Mouse (Mus musculus) erythroid progenitor cell, adult 5-6 weeks (primary cell): ENCODE results near the gene Slc22a8. TPM values are rescaled to one million over a fixed set of nuclear protein-coding genes. Genes with fewer than 3 reads are reported as not detected.

Experiments
- ATAC-seq: replicated peaks from 2 replicates; pipeline ENCODE4 v1.8.0; 2016; ENCODE audit warnings: moderate number of reproducible peaks, mild to moderate bottlenecking, moderate TSS enrichment, inconsistent platforms; ENCODE audit not compliant: poor library complexity, low FRiP score, severe bottlenecking
- total RNA-seq, 2 experiments: library from RNA; stranded (forward) in 1 of 2; stranded (reverse) in 1 of 2; fragments of 150-400 nt in 1 of 2; fragments of 186-747, 209-891 nt in 1 of 2; gene quantifications; 2 replicates each; pipeline versions ENCODE4 v1.2.3 to v1.2.4; 2015 to 2017; ENCODE audit warnings: low replicate concordance in 2 of 2

Slc22a8 gene
- total RNA-seq, 2 experiments from 2014 or later, result not detected

DNA sequence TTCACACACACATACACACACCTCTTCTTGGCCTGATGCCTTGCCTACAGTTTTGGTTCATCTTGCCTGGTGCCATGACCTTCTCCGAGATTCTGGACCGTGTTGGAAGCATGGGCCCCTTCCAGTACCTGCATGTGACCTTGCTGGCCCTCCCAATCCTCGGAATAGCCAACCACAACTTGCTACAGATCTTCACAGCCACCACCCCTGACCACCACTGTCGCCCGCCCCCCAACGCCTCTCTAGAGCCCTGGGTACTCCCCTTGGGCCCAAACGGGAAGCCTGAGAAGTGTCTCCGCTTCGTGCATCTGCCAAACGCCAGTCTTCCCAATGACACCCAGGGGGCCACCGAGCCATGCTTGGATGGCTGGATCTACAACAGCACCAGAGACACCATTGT lies 2.8 kb downstream of the Slc22a8 start:
- no peak for ATAC-seq

DNA sequence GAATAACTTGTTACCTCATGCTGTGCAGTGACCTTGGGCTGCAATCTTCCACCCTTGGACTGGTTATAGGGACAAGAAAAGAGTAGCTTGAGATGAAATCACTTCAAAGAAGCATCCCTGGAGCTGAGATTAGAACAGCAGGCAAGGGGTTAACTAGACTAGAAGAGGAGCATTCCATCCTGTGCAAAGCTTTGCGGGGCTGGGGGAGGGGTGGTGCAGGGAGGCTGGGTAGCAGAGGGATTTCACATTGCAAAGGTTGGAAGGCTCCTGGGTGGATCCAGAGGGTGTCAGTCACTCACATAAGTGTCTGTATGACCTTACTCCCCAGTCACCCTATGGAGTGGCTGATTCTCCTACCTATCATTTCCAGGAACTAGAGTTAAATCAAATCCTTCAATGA lies 3.5 kb downstream of the Slc22a8 start:
- ATAC-seq, result no peak

DNA sequence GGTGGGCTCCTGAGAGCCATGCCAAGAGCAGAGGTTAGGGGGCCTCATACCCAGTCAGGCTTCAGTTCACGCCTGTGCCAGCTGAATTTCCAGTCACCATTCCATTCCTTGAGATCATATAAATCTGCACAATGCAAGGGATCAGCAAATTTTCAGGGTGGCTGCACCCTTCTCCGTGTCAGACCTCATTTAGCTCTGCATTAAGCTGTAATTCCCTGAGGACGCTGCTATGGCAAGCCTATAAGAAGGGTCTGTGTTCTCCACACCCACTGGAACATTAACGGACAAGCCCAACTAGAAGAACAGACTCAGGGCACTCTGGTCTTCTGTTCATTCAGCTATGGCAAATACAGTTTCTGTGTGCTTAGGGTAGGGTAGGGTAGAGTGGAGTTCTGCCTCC lies 6.2 kb downstream of the Slc22a8 start:
- ATAC-seq, result no peak

DNA sequence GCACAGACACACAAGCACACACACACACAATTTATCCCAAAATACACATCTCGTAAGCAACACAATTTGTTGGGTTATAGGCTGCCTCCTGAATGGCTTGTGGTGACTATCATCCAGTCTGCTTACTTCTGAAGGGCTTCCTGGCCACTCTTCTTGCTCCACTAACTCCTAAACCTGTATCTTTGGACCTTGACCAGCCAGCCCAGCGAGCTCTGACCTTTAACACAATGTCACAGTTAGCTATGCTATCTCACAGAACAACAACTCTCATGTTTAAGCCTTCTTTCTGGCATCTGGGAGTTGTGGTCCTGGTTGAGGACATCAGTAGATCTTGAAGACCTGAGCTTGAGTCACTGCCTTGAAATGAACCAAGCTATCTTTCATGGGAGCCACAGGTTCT lies 8.2 kb downstream of the Slc22a8 start:
- ATAC-seq, result no peak

DNA sequence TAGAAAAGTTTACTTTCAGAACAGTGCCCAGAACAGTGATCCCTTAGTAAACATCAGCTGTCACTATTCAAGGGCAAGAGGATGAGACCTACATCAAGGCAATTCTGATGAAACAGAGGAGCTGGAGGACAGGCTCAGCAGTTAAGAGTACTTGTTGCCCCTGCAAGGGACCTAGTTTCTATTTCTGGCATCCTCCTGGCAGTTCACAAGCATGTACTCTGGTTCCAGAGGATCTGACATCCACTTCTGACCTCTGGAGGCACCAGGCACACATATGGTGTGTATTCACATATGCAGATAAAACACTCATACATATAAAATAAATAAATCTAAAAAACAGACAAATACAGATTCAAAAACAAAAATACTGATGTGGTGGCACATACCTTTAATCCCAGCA lies 10.9 kb downstream of the Slc22a8 start:
- no peak for ATAC-seq

DNA sequence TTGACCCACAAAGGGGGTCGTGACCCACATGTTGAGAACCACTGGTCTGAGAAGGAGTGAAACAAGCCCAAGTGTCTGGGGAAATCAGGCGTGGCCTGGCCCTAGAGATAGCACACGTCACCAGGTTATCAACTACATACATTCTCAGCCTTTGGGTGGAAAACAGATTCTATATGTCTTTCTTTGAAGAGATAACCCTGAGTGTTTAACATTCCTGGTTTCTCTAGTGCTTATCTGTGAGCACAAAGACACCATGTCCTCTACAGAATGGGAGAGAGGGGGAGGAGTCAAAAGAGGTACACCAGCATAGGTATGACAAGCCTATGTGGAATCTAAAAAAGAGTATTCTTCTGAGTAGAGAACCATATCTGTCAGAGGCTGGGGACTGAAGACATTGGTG lies 11.9 kb downstream of the Slc22a8 start:
- ATAC-seq, result peak; percentile 68

DNA sequence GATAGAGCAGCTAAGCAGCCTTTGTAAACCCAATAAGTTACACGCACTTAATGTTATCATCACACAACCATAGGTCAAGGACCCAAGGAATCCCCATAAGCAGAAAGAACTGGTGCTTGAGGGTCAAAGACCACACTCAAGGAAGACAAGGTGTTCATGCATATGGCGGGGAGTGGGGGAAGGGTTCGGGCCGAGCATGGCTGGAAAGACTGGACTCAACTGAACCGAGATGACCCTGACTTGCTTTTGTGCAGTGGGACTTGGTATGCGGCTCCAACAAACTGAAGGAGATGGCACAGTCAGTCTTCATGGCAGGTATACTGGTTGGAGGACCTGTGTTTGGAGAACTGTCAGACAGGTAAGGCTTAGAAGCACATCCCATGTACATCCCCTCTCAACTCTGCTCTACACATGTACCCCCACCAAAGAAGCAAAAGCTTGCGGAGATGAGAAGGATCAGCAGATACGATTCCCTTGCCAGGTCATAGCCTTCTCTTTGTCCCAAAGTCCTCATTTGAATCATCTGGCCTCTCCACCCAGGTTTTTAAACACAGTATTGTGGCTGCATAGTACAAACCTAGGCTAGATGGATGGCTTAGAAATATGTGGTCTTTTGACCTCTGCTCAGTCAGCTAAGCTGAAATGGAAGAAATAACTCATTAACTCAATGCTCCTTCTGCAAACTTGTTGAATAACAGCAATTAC lies 13.6 kb downstream of the Slc22a8 start:
- ATAC-seq, result no peak

DNA sequence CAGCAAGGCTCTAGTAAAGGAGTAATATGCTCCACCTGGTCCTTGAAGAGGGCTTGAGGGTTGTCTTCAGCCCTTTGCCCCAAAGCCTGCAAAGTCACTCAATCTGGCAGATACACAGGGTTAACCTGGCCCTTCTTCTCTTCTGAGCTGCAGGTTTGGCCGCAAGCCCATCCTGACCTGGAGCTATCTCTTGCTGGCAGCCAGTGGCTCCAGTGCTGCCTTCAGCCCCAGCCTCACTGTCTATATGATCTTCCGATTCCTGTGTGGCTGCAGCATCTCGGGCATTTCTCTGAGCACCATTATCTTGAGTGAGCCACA lies 14.1 kb downstream of the Slc22a8 start:
- ATAC-seq, result peak; percentile 66

DNA sequence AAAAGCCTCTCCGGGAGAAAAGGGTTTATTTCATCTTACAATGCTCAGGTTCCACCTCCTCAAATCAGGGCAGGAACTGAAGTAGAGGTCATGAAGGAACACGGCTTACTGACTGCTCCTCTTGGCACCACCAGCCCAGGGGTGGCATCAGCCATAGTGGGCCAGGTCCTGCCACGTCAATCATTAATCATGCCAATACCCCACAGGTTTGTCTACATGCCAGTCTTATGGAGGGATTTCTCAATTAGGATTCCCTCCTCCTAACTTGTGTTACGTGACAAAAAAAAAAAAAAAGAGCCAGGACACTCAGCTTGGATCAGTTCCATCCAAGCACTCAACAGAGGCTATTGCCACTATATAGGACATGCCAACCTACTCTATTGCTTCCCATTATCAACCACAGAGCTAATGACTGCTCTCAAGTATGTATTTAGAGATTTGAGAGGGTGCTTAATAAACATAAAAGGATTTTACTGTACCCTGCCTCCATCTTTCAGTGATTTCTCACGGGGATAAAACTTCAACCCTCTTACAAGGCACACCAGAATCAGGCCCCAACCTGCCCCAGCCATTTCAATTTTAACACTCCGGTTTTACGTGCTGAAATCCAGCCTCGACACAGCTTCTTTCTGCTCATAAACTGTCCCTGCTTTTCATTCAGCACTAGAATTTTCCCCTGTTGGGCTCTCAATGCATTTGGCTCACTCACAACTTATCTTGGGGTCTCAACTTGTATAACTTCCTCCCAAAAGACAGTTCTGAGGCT lies 20.5 kb downstream of the Slc22a8 start:
- ATAC-seq, result no peak

DNA sequence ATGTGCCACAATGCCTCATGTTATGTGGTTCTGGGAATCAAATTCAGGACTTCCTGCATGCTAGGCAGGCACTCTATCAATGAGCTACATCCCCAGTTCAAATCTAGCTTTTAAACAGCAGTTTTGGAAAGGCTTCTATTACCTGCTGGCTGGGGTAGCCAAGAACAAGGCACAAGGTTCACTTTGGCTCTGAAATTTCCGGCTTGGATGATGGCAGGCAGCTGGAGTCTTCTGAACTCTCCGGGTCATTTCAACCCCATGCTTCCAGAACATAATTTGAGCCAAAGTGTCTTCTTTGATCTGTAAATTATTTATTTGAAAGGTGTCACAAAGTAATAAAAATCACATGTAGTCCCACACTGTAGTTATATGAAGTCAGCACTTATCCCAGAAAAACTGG lies 22.1 kb downstream of the Slc22a8 start:
- no peak for ATAC-seq

DNA sequence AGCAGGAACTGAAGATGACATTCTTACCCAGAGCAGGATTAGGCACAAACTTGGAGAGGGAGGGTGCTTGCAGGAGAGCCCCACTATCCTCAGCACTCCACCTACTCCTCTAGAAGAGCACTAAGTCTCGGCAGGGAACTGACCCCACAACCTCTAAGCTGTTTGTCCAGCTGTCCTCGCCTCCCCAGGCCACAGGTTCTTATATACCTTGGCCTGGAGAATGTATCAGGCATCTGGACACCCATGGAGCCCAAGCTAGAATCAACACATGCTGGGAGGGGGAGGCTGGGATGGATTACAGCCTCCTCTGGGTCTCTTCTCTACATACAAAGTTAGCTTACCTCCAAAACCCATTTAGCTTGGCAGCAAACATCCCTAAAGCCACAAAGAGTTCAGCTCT lies 23.3 kb downstream of the Slc22a8 start:
- ATAC-seq, result no peak

DNA sequence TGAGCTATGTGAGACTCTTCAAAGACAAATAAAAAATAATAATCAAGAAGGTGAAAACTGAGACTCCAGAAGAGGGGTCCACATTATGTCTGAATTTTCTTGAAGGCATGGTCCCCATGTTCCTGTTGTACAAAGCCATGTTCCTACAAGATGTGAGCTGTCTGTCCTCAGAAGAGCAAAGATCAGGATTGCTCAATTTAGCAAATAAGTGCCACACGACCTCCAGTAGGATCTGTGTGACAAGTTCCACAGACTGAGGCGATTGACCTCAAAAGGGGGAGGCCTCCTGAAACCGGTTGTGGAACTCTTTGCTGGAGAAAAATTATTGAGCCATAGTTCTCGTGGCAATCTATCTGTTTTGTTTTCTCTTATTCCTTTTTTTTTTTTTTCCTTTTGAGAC lies 25.3 kb downstream of the Slc22a8 start:
- ATAC-seq, result no peak

DNA sequence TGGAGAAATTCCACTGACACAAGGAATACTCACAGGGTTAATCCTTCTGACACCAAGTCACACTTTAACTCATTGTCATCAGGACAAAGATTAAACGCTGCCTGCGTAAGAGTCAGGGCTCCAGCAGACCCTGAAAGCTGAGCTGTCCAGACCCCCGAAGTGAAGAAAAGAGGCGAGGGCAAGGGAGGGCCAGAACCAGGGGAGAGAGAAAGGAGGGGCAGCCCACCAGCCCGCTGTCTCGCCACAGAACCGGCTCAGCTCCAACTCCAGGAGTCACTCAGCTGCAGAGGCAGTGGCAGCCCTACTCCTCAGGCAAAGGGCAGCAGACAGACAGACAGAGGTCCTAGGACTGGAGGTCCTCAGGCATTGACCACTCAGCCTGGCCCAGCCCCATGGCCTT lies 26.9 kb downstream of the Slc22a8 start, which contains the start of gene Slc22a6:
Gene Slc22a6 (plus strand): TSS at position 136 of the 400 bp plus-strand sequence.
- ATAC-seq, result no peak

DNA sequence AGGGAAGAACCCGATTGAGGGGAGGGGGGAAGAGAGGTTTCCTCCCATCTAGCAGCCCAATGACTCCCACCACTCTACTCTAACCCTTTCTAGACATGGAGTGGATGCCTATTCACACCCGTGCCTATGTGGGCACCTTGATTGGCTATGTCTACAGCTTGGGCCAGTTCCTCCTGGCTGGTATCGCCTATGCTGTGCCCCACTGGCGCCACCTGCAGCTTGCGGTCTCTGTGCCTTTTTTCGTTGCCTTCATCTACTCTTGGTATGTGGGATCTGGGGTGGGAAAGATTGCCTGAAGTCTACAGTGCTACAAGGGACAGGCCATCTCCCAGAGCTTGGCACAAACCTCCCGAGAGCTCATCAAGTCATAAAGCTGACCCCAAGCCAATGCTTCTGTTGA lies 30.0 kb downstream of the Slc22a8 start:
- ATAC-seq, result no peak

DNA sequence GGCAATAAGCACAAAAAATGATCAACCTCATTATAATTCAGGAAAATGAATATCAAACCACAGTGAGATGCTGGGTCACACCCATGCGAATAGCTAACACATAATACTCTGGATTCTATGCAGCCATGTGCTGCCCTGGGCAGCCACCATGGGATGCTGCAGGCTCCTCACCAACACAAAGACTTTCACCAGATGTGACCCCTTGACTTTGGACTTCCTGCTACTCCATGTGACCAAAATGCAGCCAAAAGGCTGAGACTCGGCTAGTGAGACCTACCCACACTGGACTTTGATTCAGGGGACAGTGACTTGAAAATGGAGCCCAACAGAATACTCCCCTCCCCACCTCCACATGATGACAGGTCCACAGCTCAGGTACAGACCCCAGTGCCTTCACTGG lies 39.2 kb downstream of the Slc22a8 start:
- ATAC-seq, result no peak

DNA sequence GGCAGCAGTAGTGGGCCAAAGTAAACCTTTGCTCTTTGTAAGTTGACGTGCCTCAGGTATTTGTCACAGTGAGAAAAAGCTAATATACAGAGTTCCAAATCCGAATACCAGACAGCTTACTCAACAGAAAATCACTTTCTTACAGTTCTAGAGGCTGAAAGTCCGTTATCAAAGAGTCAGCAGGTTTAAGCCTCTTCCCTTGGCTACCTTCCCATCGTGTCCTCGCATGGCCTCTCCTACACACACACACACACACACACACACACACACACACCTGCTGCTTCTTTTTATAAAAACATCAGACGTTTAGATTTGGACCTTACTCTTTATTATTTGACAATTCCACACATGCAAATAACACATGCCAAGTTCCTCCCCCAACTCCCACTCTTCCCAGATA lies 39.8 kb downstream of the Slc22a8 start:
- ATAC-seq, result no peak

DNA sequence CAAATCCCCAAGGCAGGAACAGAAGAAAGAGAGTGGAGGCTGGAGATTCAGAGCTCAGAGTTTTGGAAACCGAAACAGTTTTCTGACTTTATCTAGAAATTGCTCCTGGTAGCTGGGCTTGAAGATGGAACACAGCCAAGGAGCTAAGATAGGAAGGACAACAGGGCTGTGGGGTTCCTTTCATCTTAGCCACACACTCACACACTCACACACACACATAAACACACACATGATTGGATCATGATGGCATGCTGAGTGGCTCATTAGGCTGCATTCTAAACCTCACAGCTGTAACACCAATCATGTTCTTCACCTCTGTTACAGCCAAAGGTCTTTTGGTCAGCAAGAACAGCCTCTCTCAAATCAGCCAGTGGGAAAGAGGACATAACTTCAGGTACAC lies 41.0 kb downstream of the Slc22a8 start:
- no peak for ATAC-seq

DNA sequence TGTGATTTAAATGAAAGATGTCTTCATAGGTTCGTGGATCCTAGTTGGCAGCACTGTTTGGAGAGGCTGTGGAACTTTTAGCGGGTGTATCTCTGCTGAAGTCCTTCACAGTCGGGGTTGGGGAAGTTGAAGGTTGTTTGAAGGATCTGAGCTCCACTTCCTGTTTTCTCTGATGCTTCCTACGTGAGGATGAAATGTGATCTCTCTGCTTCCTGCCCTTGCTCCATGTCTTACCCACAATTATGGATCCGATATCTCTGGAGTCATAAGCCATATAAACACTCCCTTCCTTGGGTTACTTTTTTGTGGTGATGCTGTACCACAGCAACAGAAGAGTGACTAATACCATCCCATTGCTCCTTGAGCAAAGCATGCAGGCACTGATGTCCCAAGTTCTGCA lies 51.0 kb downstream of the Slc22a8 start:
- no peak for ATAC-seq

DNA sequence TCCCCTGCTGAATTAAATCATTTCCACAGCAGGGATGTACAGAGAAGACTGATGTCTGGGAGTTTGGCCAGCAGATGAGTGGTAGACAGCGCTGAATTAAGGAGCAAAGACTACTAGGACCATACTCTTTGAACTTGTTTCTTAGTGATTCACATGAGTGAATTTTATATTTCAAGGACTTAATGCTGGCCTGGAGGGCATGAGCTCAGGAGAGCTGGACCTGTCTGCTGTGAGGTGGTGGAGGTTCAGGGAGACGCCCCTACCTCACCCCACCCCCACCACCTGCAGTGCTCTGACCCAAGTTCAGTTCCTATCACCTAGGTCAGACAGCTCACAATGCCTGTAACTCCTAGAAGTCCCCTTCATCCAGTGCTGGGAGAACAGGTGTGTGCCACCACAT lies 55.3 kb downstream of the Slc22a8 start:
- ATAC-seq, result no peak

DNA sequence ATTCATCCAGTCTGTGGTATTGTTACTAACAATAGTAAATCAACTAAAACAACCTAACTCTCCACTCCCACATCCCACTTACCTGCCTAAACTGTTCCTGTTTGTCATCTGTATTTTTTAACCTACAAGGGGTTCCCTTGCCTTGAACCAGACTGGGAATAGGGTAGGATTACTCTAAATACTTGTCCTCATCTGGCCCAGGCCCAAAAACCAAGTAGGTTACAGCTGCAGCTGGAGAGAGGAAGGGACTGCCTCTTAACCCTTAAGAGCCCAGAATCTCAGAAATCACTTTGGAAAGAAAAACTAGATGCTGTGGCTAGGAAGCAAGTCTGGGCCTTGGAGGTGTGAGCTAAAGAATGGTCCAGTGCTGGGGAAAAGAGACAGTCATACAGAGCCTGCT lies 64.8 kb downstream of the Slc22a8 start:
- ATAC-seq, result no peak

DNA sequence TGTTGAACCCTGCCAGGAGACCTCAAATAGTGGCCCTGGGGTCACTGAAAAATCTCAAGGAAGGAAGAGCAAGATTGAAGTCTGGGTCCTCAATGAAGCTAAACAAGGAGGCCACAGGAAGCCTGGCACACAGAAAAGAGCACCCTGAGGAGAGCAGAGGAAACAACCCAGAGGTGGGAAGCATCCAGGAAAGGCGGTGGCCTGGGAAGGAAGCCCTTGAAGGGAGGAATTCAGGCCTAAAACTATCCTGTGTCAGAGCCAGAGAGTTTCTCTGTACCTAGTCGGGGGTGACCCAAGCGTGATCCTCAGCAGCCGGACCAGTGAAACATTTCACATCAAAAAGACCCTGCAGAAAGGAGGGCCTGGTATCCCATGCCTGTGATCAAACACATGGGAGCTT lies 65.3 kb downstream of the Slc22a8 start:
- ATAC-seq, result no peak
